Mouse (Mus musculus) bone marrow, adult 2 months (tissue): Measurements from ENCODE around the gene Rnf224.

Experiments
- CTCF ChIP-seq: fragments of 200-500 bp; IDR thresholded peaks from 2 replicates; pipeline ENCODE4 v1.5.1; 2011; ENCODE audit warnings: low read length, control low read depth; ENCODE audit not compliant: control insufficient read depth, insufficient read depth
- POLR2A ChIP-seq: fragments of 200-500 bp; IDR thresholded peaks from 2 replicates; pipeline ENCODE4 v1.6.1; 2011; ENCODE audit warnings: low read depth, mild to moderate bottlenecking, control low read depth, low read length, borderline replicate concordance; ENCODE audit not compliant: control insufficient read depth

GRCm38 (mm10) chr2:25264286-25264660 is 27.7 kb upstream of the Rnf224 start:
- TF ChIP-seq CTCF (no peak), POLR2A (no peak)
